Comparison of ENCODE assay signal across 9 mouse cellular contexts in the genomic region with DNA sequence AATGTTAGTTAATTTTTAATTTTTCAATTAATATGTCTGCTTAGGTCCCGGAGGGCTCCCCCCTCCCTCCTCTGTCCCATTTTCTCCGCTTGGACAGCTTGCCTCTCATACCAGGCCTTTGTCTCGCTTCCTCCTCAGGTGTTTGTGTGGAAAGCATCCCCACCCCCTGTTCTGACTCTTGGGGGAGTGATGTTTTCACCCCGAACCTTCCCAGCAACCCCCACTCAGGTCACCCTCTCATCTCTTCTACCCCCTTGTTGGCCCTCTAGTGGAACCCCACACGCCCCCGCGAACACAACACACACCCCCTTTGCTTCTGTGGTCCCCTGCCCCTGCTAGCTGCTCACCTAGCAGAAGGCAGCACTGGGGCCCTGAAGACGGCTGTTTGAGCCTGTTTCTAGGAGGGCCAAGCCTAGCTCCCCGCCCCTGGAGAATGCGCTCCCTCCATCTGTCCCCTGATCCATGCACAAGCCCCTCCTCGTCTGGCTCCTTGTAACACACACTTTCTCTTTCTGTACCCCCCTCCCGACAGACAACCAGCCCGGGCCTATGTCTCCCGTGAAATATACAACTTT. TPM values are rescaled to one million over a fixed set of nuclear protein-coding genes. Genes with fewer than 3 reads are reported as not detected.
DNase-seq lines count a peak whose midpoint lies in the region; ATAC-seq and TF ChIP-seq lines count a peak whose summit lies in the region.
"Had no signal": no experiment of that assay in that cellular context is flagged by ENCODE, and none has a peak within 500 bp of the region (broad histone marks: within the 10 kb centered on the region; RNA-seq: fewer than 3 reads in every experiment).

No protein-coding gene starts in this region.

- no peak for TF ChIP-seq POLR2A in limb, embryonic 14.5 days (IDR thresholded peaks at IDR 0.05; ENCODE audit: borderline replicate concordance, extremely low read depth, insufficient read depth, insufficient read length)

- peak overlapping the region; percentile 93 for H3K4me3 ChIP-seq in embryonic facial prominence, embryonic 15.5 days (replicated peaks)
- peak overlapping the region; percentile 79 for H3K4me3 ChIP-seq in intestine, postnatal 0 days (ENCODE audit: low read depth, low read length)
- H3K4me3 ChIP-seq in limb, embryonic 14.5 days (replicated peaks; ENCODE audit: low read length) = peak overlapping the region; percentile 98
- H3K4me3 ChIP-seq in midbrain, postnatal 0 days (ENCODE audit: low read depth, low read length) = peak overlapping the region; percentile 98

- H3K27me3 ChIP-seq in embryonic facial prominence, embryonic 15.5 days = no peaks in the 10 kb centered on the region
- H3K27me3 ChIP-seq in intestine, postnatal 0 days (replicated peaks; ENCODE audit: control insufficient read depth, insufficient read depth, low read length) = no peaks in the 10 kb centered on the region
- no peaks in the 10 kb centered on the region for H3K27me3 ChIP-seq in limb, embryonic 14.5 days (ENCODE audit: control insufficient read depth, insufficient read depth, low read length)
- H3K27me3 ChIP-seq in midbrain, postnatal 0 days (ENCODE audit: insufficient read depth, low read length) = no peaks in the 10 kb centered on the region

- H3K9me3 ChIP-seq in embryonic facial prominence, embryonic 15.5 days (replicated peaks) = no peaks in the 10 kb centered on the region
- H3K9me3 ChIP-seq in intestine, postnatal 0 days (ENCODE audit: control insufficient read depth) = no peaks in the 10 kb centered on the region
- no peaks in the 10 kb centered on the region for H3K9me3 ChIP-seq in limb, embryonic 14.5 days (ENCODE audit: control insufficient read depth, low read length)
- H3K9me3 ChIP-seq in midbrain, postnatal 0 days (ENCODE audit: low read length) = no peaks in the 10 kb centered on the region

- peaks cover 28% of the 10 kb centered on the region for H3K4me1 ChIP-seq in embryonic facial prominence, embryonic 15.5 days
- H3K4me1 ChIP-seq in intestine, postnatal 0 days (replicated peaks; ENCODE audit: control insufficient read depth, insufficient read depth, low read length) = no peaks in the 10 kb centered on the region
- H3K4me1 ChIP-seq in limb, embryonic 14.5 days (ENCODE audit: control insufficient read depth, insufficient read depth, low read length) = peaks cover 3% of the 10 kb centered on the region; the same call in 1 of the 2 replicates
- no peaks in the 10 kb centered on the region for H3K4me1 ChIP-seq in midbrain, postnatal 0 days (ENCODE audit: insufficient read depth, low read length)

- peaks cover 13% of the 10 kb centered on the region for H3K36me3 ChIP-seq in embryonic facial prominence, embryonic 15.5 days
- no peaks in the 10 kb centered on the region for H3K36me3 ChIP-seq in intestine, postnatal 0 days (ENCODE audit: control insufficient read depth, insufficient read depth)
- peaks cover 33% of the 10 kb centered on the region for H3K36me3 ChIP-seq in limb, embryonic 14.5 days (ENCODE audit: control insufficient read depth, insufficient read depth, low read length)
- peaks cover 21% of the 10 kb centered on the region for H3K36me3 ChIP-seq in midbrain, postnatal 0 days (ENCODE audit: insufficient read depth, low read length)

- peak; percentile 27 for DNase-seq in 3T3-L1 (ENCODE audit: low read depth, low spot score)
- DNase-seq in Muller cell, postnatal 12 days (ENCODE audit: inconsistent ontology term) = peak; percentile 48
- peak; percentile 48 for DNase-seq in limb, embryonic 14.5 days (ENCODE audit: low spot score)
- DNase-seq in midbrain, postnatal 0 days (ENCODE audit: low spot score) = peak; percentile 74
- DNase-seq in thymus, postnatal 10 days (ENCODE audit: low spot score in 2 of 2) = no peak
- no peak for DNase-seq in adrenal gland, postnatal 4 days (ENCODE audit: low spot score in 2 of 2)

- peak overlapping the region; percentile 80 for H3K4me2 ChIP-seq in embryonic facial prominence, embryonic 15.5 days (replicated peaks)
- H3K4me2 ChIP-seq in intestine, postnatal 0 days (replicated peaks; ENCODE audit: low read depth) = peak overlapping the region; percentile 98
- peak overlapping the region; percentile 63 for H3K4me2 ChIP-seq in limb, embryonic 14.5 days (replicated peaks; ENCODE audit: low read depth, low read length, severe bottlenecking)
- H3K4me2 ChIP-seq in midbrain, postnatal 0 days (ENCODE audit: low read depth, low read length, poor library complexity, severe bottlenecking) = peak overlapping the region; percentile 76

- peak overlapping the region; percentile 93 for H3K9ac ChIP-seq in embryonic facial prominence, embryonic 15.5 days
- peak overlapping the region; percentile 85; the same call in 1 of the 2 replicates for H3K9ac ChIP-seq in intestine, postnatal 0 days (ENCODE audit: low read depth, low read length)
- H3K9ac ChIP-seq in limb, embryonic 14.5 days (ENCODE audit: low read depth, low read length, severe bottlenecking) = peak overlapping the region; percentile 97
- H3K9ac ChIP-seq in midbrain, postnatal 0 days (replicated peaks; ENCODE audit: low read length, poor library complexity, severe bottlenecking) = peak overlapping the region; percentile 100

- TF ChIP-seq CTCF in intestine, postnatal 0 days (IDR thresholded peaks at IDR 0.05; ENCODE audit: low read depth) = no peak
- TF ChIP-seq CTCF in midbrain, postnatal 0 days (IDR thresholded peaks at IDR 0.05) = no peak

- H3K27ac ChIP-seq in embryonic facial prominence, embryonic 15.5 days (replicated peaks) = peak overlapping the region; percentile 89
- no peak overlapping the region for H3K27ac ChIP-seq in intestine, postnatal 0 days (ENCODE audit: low read depth, low read length)
- peak overlapping the region; percentile 83 for H3K27ac ChIP-seq in limb, embryonic 14.5 days (replicated peaks; ENCODE audit: low read depth, low read length)
- H3K27ac ChIP-seq in midbrain, postnatal 0 days (ENCODE audit: low read depth, low read length) = peak overlapping the region; percentile 92

- WGBS in embryonic facial prominence, embryonic 15.5 days = 13% methylated on average over 14 of the region's 14 CpGs
- WGBS in intestine, postnatal 0 days = 27% methylated on average over 14 of the region's 14 CpGs
- WGBS in limb, embryonic 14.5 days = 19% methylated on average over 14 of the region's 14 CpGs
- WGBS in midbrain, postnatal 0 days = 13% methylated on average over 14 of the region's 14 CpGs

- ATAC-seq in embryonic facial prominence, embryonic 15.5 days (ENCODE audit: insufficient number of reproducible peaks, low FRiP score, low TSS enrichment, low read depth) = peak; percentile 55
- no peak for ATAC-seq in intestine, postnatal 0 days
- no peak for ATAC-seq in limb, embryonic 14.5 days (ENCODE audit: low FRiP score, low read depth)
- peak; percentile 45 for ATAC-seq in midbrain, postnatal 0 days (ENCODE audit: low FRiP score)

RNA-seq across cellular contexts. Expression of gene Vps37d, which starts 1.0 kb away (rescaled TPM):
- 12.6 and 12.9 TPM in 2 replicates for polyA plus RNA-seq in embryonic facial prominence, embryonic 15.5 days (2015; fragmentation: Nextera tagmentation; extraction: Ambion mirVana)
- polyA plus RNA-seq in intestine, postnatal 0 days (2015; fragmentation: Nextera tagmentation; extraction: Ambion mirVana) = 2.5 and 2.9 TPM in 2 replicates
- polyA plus RNA-seq in limb, embryonic 14.5 days (2012; rRNA removed) = 24.5 and 32.0 TPM in 2 replicates
- polyA plus RNA-seq in limb, embryonic 14.5 days (2014; fragmentation: Nextera tagmentation; extraction: Ambion mirVana) = 10.7 and 12.3 TPM in 2 replicates
- 95.4 and 107 TPM in 2 replicates for total RNA-seq in midbrain, postnatal 0 days (2014; rRNA removed)
- polyA plus RNA-seq in midbrain, postnatal 0 days (2015; fragmentation: Nextera tagmentation; extraction: Ambion mirVana) = 31.2 and 32.0 TPM in 2 replicates
- total RNA-seq in adrenal gland, postnatal 4 days (2021) = 10 to 100 TPM; 10.1 to 12.3 TPM
- total RNA-seq: neutrophil, adult 5-6 weeks had no signal

RNA-seq across cellular contexts. Expression of gene Bud23, which starts 12.3 kb away (rescaled TPM):
- polyA plus RNA-seq in embryonic facial prominence, embryonic 15.5 days (2015; fragmentation: Nextera tagmentation; extraction: Ambion mirVana) = 102 and 115 TPM in 2 replicates
- 40.0 and 40.6 TPM in 2 replicates for polyA plus RNA-seq in intestine, postnatal 0 days (2015; fragmentation: Nextera tagmentation; extraction: Ambion mirVana)
- 107 and 121 TPM in 2 replicates for polyA plus RNA-seq in limb, embryonic 14.5 days (2012; rRNA removed)
- polyA plus RNA-seq in limb, embryonic 14.5 days (2014; fragmentation: Nextera tagmentation; extraction: Ambion mirVana) = 101 and 108 TPM in 2 replicates
- total RNA-seq in midbrain, postnatal 0 days (2014; rRNA removed) = 48.3 and 49.9 TPM in 2 replicates
- polyA plus RNA-seq in midbrain, postnatal 0 days (2015; fragmentation: Nextera tagmentation; extraction: Ambion mirVana) = 63.6 and 65.5 TPM in 2 replicates
- total RNA-seq in adrenal gland, postnatal 4 days (2021) = 10 to 100 TPM; 49.7 to 50.1 TPM

RNA-seq across cellular contexts. Expression of gene Mlxipl, which starts 12.7 kb away (rescaled TPM):
- polyA plus RNA-seq in embryonic facial prominence, embryonic 15.5 days (2015; fragmentation: Nextera tagmentation; extraction: Ambion mirVana) = 0.80 and 1.4 TPM in 2 replicates
- polyA plus RNA-seq in intestine, postnatal 0 days (2015; fragmentation: Nextera tagmentation; extraction: Ambion mirVana) = 13.7 and 16.2 TPM in 2 replicates
- 3.3 and 5.3 TPM in 2 replicates for polyA plus RNA-seq in limb, embryonic 14.5 days (2012; rRNA removed)
- 0.54 and 1.6 TPM in 2 replicates for polyA plus RNA-seq in limb, embryonic 14.5 days (2014; fragmentation: Nextera tagmentation; extraction: Ambion mirVana)
- 0.38 and 1.2 TPM in 2 replicates for total RNA-seq in midbrain, postnatal 0 days (2014; rRNA removed)
- polyA plus RNA-seq in midbrain, postnatal 0 days (2015; fragmentation: Nextera tagmentation; extraction: Ambion mirVana) = 0.79 and 1.2 TPM in 2 replicates
- 10 to 100 TPM; 37.8 to 38.7 TPM for total RNA-seq in adrenal gland, postnatal 4 days (2021)
- total RNA-seq: neutrophil, adult 5-6 weeks had no signal

RNA-seq across cellular contexts. Expression of gene Dnajc30, which starts 13.0 kb away (rescaled TPM):
- 32.9 and 36.3 TPM in 2 replicates for polyA plus RNA-seq in embryonic facial prominence, embryonic 15.5 days (2015; fragmentation: Nextera tagmentation; extraction: Ambion mirVana)
- 35.9 and 40.7 TPM in 2 replicates for polyA plus RNA-seq in intestine, postnatal 0 days (2015; fragmentation: Nextera tagmentation; extraction: Ambion mirVana)
- polyA plus RNA-seq in limb, embryonic 14.5 days (2012; rRNA removed) = 29.1 and 31.3 TPM in 2 replicates
- polyA plus RNA-seq in limb, embryonic 14.5 days (2014; fragmentation: Nextera tagmentation; extraction: Ambion mirVana) = 32.6 and 39.2 TPM in 2 replicates
- 13.5 and 21.4 TPM in 2 replicates for total RNA-seq in midbrain, postnatal 0 days (2014; rRNA removed)
- 52.5 and 52.8 TPM in 2 replicates for polyA plus RNA-seq in midbrain, postnatal 0 days (2015; fragmentation: Nextera tagmentation; extraction: Ambion mirVana)
- total RNA-seq in adrenal gland, postnatal 4 days (2021) = 10 to 100 TPM; 27.9 to 28.8 TPM

RNA-seq across cellular contexts. Expression of gene Stx1a, which starts 53.7 kb away (rescaled TPM):
- polyA plus RNA-seq in embryonic facial prominence, embryonic 15.5 days (2015; fragmentation: Nextera tagmentation; extraction: Ambion mirVana) = 16.2 and 19.7 TPM in 2 replicates
- 5.6 and 6.5 TPM in 2 replicates for polyA plus RNA-seq in intestine, postnatal 0 days (2015; fragmentation: Nextera tagmentation; extraction: Ambion mirVana)
- polyA plus RNA-seq in limb, embryonic 14.5 days (2012; rRNA removed) = 39.2 and 45.5 TPM in 2 replicates
- polyA plus RNA-seq in limb, embryonic 14.5 days (2014; fragmentation: Nextera tagmentation; extraction: Ambion mirVana) = 11.4 and 13.0 TPM in 2 replicates
- total RNA-seq in midbrain, postnatal 0 days (2014; rRNA removed) = 165 and 175 TPM in 2 replicates
- polyA plus RNA-seq in midbrain, postnatal 0 days (2015; fragmentation: Nextera tagmentation; extraction: Ambion mirVana) = 190 and 202 TPM in 2 replicates
- total RNA-seq in adrenal gland, postnatal 4 days (2021) = 10 to 100 TPM; 17.5 to 20.3 TPM

Comparison
In these comparisons a context has a peak if more than half of its experiments do, and no peak if none do; other contexts are left out.
1. DNase-seq: peak in 3T3-L1 (single experiment), Muller cell, postnatal 12 days (single experiment), limb, embryonic 14.5 days (single experiment) and midbrain, postnatal 0 days (single experiment); none in thymus, postnatal 10 days (0 of 2) and adrenal gland, postnatal 4 days (0 of 2).
2. ATAC-seq: peak in embryonic facial prominence, embryonic 15.5 days (single experiment) and midbrain, postnatal 0 days (single experiment); none in intestine, postnatal 0 days (single experiment) and limb, embryonic 14.5 days (single experiment).
3. Peak in every context shown above with its lines, with median percentiles within 50 percentile points of each other: H3K4me2 ChIP-seq, H3K4me3 ChIP-seq and H3K9ac ChIP-seq.